Mouse (Mus musculus) lung, postnatal 0 days (tissue): ENCODE results near the gene Gm6370. TPM values are rescaled to one million over a fixed set of nuclear protein-coding genes. Genes with fewer than 3 reads are reported as not detected.
"Not testable (repeated sequence)": the region's sequence is repeated elsewhere in the genome, so short reads cannot be mapped to it uniquely, and the experiment has no call there.

Experiments used
- ATAC-seq: fragments of 200-750 bp; cut with Nextera tagmentation; 2 replicates; pipeline ENCODE4 v1.8.0; 2017; ENCODE audit warnings: moderate library complexity
- DNase-seq: peaks from one replicate; pipeline ENCODE4 v3.0.0-alpha.2; 2016; ENCODE audit warnings: low spot score
- H3K27ac ChIP-seq: fragments of 300-500 bp; sonication (generic); 2 replicates; pipeline ENCODE4 v1.5.1; 2014; ENCODE audit warnings: antibody characterized with exemption, mild to moderate bottlenecking, low read length, mixed read lengths
- H3K27me3 ChIP-seq: fragments of 300-500 bp; sonication (generic); replicated peaks from 2 replicates; pipeline ENCODE4 v1.6.1; 2014; ENCODE audit warnings: low read length, mixed read lengths; ENCODE audit not compliant: insufficient read depth
- H3K36me3 ChIP-seq: fragments of 300-500 bp; sonication (generic); 2 replicates; pipeline ENCODE4 v1.6.1; 2014; ENCODE audit warnings: low read length, mixed read lengths; ENCODE audit not compliant: insufficient read depth
- H3K4me1 ChIP-seq: fragments of 300-500 bp; sonication (generic); 2 replicates; pipeline ENCODE4 v1.6.1; 2014; ENCODE audit warnings: antibody characterized with exemption, low read depth, low read length, mixed read lengths; ENCODE audit not compliant: insufficient read depth
- H3K4me2 ChIP-seq: fragments of 300-500 bp; sonication (generic); replicated peaks from 2 replicates; pipeline ENCODE4 v1.6.1; 2014; ENCODE audit warnings: low read depth, mild to moderate bottlenecking, low read length, moderate library complexity, mixed read lengths
- H3K4me3 ChIP-seq: fragments of 300-500 bp; sonication (generic); 2 replicates; pipeline ENCODE4 v1.5.1; 2014; ENCODE audit warnings: low read depth, low read length
- H3K9ac ChIP-seq: fragments of 300-500 bp; sonication (generic); replicated peaks from 2 replicates; pipeline ENCODE4 v1.6.1; 2014; ENCODE audit warnings: low read depth, mild to moderate bottlenecking
- H3K9me3 ChIP-seq: fragments of 300-500 bp; sonication (generic); 2 replicates; pipeline ENCODE4 v1.6.1; 2016; ENCODE audit warnings: low read length, mixed read lengths
- CTCF ChIP-seq: IDR thresholded peaks from 2 replicates; pipeline ENCODE4 v1.5.1; 2016; ENCODE audit warnings: antibody characterized with exemption, mild to moderate bottlenecking
- EP300 ChIP-seq: IDR thresholded peaks from 2 replicates; pipeline ENCODE4 v1.6.1; 2016; ENCODE audit warnings: antibody characterized with exemption, mild to moderate bottlenecking, control low read depth
- WGBS: fragments of 180-500 bp; shearing (Covaris S2); extraction: QIAGEN DNeasy Blood & Tissue Kit; methylation state at CpG from one replicate; pipeline ENCODE4 v1.1.7; 2014; 5-methylcytosine and 5-hydroxymethylcytosine counted together
- polyA plus RNA-seq: library from polyadenylated mRNA; unstranded; fragments of >200 nt; fragmentation: Nextera tagmentation; extraction: Ambion mirVana; gene quantifications from 2 replicates; pipeline ENCODE4 v1.2.1, GENCODE M21; 2015

The Gm6370 gene
- polyA plus RNA-seq, 1 experiment from 2014 or later: not detected

DNA sequence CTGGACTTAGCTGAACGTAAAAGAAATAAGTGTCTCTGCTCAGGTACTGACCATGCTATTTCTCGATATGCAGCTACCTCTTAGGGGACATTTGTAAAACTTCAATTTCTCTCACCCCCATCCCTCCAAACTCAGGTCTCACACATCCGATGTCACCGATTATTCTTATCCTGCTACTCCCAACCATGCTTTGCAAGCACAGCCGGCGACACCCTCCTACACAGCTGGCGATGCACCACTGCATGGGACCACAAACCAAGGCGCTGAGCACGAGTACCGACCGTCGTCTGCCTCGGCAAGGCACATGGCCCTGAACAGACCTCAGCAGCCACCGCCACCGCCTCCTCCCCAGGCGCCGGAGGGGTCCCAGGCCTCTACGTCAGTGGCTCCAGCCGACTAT, 24.5 kb upstream of the Gm6370 start:
- ATAC-seq (no peak), DNase-seq (no peak)
- Histone ChIP-seq H3K36me3 (no peaks in the 10 kb centered on the region), H3K27ac (no peak overlapping the region), H3K9ac (no peak overlapping the region), H3K4me2 (no peak overlapping the region), H3K4me1 (no peaks in the 10 kb centered on the region), H3K4me3 (no peak overlapping the region), H3K27me3 (no peaks in the 10 kb centered on the region), H3K9me3 (no peaks in the 10 kb centered on the region)
- 89% methylated on average over 19 of the region's 19 CpGs for WGBS
- no peak for TF ChIP-seq EP300
- no peak for TF ChIP-seq CTCF

DNA sequence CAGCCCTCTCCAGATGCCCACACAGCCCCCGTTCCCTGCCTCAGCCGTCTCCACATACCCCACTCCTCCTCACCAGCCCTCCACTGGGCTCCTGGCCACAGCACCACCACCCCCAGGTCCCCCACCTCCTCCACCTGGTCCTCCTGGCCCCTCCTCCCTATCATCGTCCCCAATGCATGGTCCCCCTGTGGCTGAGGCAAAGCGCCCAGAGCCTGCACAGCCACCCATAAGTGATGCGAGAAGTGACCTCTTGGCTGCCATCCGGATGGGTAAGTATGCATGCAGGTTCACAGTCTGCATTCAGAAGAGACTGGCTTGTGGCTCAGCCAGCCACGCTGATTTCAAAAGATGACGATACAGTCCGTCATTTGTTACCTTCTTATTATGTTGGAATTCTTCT, 22.9 kb upstream of the Gm6370 start:
- TF ChIP-seq EP300 (no peak), CTCF (no peak)
- Histone ChIP-seq H3K9ac (no peak overlapping the region), H3K9me3 (no peaks in the 10 kb centered on the region), H3K4me1 (no peaks in the 10 kb centered on the region), H3K4me3 (no peak overlapping the region), H3K27ac (no peak overlapping the region), H3K4me2 (no peak overlapping the region), H3K27me3 (no peaks in the 10 kb centered on the region), H3K36me3 (no peaks in the 10 kb centered on the region)
- 91% methylated on average over 9 of the region's 9 CpGs for WGBS
- DNase-seq (no peak), ATAC-seq (no peak)

DNA sequence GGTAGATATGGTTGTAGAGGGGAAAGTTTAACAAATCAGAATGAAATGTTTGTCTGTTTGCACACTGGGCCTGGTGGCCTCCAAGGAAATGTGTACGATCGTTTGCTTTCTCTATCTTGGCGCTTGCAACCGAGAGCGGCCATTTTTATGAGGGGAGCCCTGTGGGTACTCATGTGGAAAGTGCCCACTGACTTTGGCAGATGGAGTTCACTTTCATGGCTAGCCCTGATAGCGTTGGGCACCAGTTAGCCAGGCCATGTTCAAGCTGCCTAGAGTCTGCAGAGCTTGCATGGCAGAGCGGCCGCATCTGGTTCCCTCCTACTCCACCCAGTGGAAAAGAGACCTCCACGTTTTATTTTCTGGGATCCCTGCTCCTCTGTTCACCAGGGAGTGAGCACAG, 20.3 kb upstream of the Gm6370 start:
- TF ChIP-seq EP300 (no peak), CTCF (no peak)
- 81% methylated on average over 9 of the region's 9 CpGs for WGBS
- Histone ChIP-seq H3K9me3 (no peaks in the 10 kb centered on the region), H3K4me3 (no peak overlapping the region), H3K4me2 (no peak overlapping the region), H3K36me3 (no peaks in the 10 kb centered on the region), H3K27me3 (no peaks in the 10 kb centered on the region), H3K27ac (no peak overlapping the region), H3K4me1 (no peaks in the 10 kb centered on the region), H3K9ac (no peak overlapping the region)
- no peak for ATAC-seq
- DNase-seq: no peak

DNA sequence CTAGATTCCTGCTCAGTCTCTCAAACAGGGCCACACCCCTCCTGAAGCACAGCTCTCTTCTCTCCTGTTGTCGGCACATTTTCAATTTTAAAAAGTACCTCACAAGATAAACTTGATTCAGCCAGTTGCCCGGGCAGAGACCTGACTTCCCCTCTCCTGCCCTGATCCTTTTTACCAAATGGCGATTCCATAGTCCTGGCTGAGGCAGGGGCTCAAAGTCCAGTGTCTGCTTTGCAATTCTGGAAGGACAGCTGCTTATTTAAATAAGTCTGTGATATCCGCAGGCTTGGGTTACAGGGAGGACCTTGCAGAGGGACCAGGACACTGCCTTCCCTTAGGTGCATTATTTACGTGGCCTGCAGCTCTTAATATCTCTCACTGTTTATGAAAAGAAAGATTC, 19.9 kb upstream of the Gm6370 start:
- Histone ChIP-seq H3K4me2 (no peak overlapping the region), H3K9ac (no peak overlapping the region), H3K4me1 (no peaks in the 10 kb centered on the region), H3K27ac (no peak overlapping the region), H3K4me3 (no peak overlapping the region), H3K27me3 (no peaks in the 10 kb centered on the region), H3K9me3 (no peaks in the 10 kb centered on the region), H3K36me3 (no peaks in the 10 kb centered on the region)
- ATAC-seq (no peak), DNase-seq (no peak)
- 64% methylated on average over 5 of the region's 5 CpGs for WGBS
- TF ChIP-seq EP300 (no peak), CTCF (no peak)

DNA sequence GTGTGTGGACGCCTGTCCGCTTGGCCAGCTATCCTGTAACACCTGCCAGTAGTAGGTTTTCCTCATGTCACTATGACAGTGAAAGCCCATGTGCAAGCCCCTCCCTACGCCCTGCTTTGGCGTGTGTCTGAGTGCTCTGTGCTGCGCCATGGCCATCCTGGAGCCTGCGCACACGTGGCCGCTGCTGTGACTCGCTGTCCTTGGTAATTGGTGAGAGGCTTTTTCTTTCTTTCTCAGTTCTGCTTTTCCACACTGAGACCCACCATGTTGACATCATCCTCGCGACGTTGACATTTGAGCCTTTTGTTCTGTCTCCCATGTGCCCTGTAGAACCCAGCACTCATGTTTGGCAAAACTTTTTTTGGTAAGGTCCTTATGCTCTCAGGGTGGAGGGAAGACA, 19.3 kb upstream of the Gm6370 start:
- H3K9ac ChIP-seq: no peak overlapping the region
- H3K27me3 ChIP-seq: no peaks in the 10 kb centered on the region
- H3K36me3 ChIP-seq: no peaks in the 10 kb centered on the region
- H3K9me3 ChIP-seq: no peaks in the 10 kb centered on the region
- no peaks in the 10 kb centered on the region for H3K4me1 ChIP-seq
- no peak overlapping the region for H3K4me3 ChIP-seq
- WGBS: 88% methylated on average over 12 of the region's 12 CpGs
- no peak overlapping the region for H3K27ac ChIP-seq
- TF ChIP-seq CTCF (no peak), EP300 (no peak)
- ATAC-seq (no peak), DNase-seq (no peak)
- no peak overlapping the region for H3K4me2 ChIP-seq

DNA sequence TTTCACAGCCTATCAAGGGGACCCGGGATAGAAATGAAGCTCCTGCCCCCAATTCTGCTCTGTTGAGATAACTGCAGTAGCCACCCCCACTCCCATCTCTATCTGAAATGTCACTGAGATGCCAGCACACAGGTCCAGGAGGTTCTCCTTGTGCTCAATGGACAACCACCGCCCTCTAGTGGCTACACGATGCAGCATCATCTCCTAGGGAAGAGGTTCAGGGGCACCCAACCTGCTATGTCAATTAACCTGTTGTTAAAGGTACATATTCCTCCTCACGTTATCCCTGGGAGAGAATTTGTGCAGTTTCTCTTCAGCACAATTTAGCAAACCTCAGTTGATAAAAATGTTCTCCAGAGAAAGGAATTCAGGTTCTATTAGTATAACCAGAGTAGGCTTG, 11.6 kb upstream of the Gm6370 start:
- not testable (repeated sequence) for H3K27ac ChIP-seq, DNase-seq, H3K4me2 ChIP-seq, H3K9me3 ChIP-seq, H3K36me3 ChIP-seq, H3K27me3 ChIP-seq, ATAC-seq, H3K9ac ChIP-seq, H3K4me3 ChIP-seq, H3K4me1 ChIP-seq
- peak; percentile 64 for TF ChIP-seq CTCF
- 3% methylated on average over 4 of the region's 4 CpGs for WGBS

DNA sequence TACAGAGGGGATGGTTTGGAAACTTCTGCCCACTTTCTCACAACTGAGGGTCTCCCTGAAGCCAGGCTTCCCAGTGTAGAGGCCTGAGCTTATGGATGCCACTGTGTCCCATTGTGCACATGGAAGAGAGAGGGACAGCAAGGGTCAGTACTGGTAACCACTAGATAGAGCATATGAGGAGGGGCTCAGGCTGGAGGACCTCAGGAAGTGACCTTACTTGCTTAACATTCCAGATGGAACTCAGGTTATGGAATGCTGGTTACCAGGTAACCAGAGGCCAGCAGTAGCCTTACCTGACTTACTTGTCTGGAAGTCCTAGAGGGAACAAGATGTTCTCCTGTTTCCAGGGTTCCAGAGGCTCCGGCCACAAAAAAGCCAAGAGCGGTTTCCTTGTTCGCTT, 9.5 kb upstream of the Gm6370 start, which contains the start of gene Gm6408:
Gene Gm6408, plus strand, starts transcription at position 301 of the 400 bp plus-strand sequence.
- not testable (repeated sequence) for H3K9me3 ChIP-seq, H3K27me3 ChIP-seq, H3K4me1 ChIP-seq, H3K27ac ChIP-seq, ATAC-seq, H3K9ac ChIP-seq, H3K4me3 ChIP-seq, H3K36me3 ChIP-seq, DNase-seq, H3K4me2 ChIP-seq
- 60% methylated on average over 1 of the region's 3 CpGs for WGBS
